Comparison of ENCODE assay signal across 12 mouse cellular contexts in the genomic region with DNA sequence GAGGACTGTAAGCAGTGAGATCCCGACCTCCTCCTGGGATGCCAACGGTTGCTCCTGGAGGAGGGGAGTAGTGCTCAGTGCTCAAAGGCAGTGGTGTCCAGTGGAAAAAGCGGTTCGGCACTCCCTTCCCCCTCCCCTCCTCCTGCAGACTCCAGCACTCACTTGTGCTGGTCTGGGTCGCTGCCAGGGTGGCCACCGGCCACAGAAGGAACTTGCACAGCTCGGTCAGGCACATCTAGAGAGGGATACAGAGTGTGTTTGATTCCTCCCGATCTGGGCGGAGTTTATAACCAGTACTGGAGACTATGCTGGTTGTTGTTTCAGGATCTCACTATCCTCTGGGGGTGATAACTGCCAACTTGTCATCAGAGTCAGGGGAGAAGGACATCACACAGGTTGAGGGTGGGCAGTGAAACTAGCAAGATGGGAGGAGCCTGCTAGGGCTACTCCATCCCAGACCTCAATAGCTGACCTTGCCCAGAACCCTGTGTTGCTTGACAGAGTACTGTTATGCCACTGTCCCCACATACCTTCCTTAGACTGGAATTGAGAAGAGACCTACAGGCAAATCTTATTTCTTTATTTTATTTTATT. TPM values are rescaled to one million over a fixed set of nuclear protein-coding genes. Genes with fewer than 3 reads are reported as not detected.
A peak's percentile ranks its signal among the peaks of the same experiment; 100 is the strongest.
DNase-seq lines count a peak whose midpoint lies in the region; ATAC-seq lines count a peak whose summit lies in the region.
"Had no signal": no experiment of that assay in that cellular context is flagged by ENCODE, and none has a peak within 500 bp of the region (broad histone marks: within the 10 kb centered on the region; RNA-seq: fewer than 3 reads in every experiment).

No protein-coding gene starts in this region.

- DNase-seq in heart, adult 11 months, result peak; percentile 90
- no peak for DNase-seq in heart, postnatal 25 days (ENCODE audit: low spot score)
- no peak for DNase-seq in midbrain, embryonic 10.5 days (ENCODE audit: low spot score)
- DNase-seq in midbrain, embryonic 14.5 days, result no peak
- DNase-seq in embryo, embryonic 9.5 days (ENCODE audit: extremely low spot score), result no peak
- no peak for DNase-seq in layer of hippocampus, adult 9-11 months
- DNase-seq: cerebellum, postnatal 36 days had no signal

- H3K36me3 ChIP-seq in midbrain, embryonic 10.5 days, result no peaks in the 10 kb centered on the region
- no peaks in the 10 kb centered on the region for H3K36me3 ChIP-seq in midbrain, embryonic 14.5 days (ENCODE audit: control insufficient read depth, insufficient read depth, low read length)
- H3K36me3 ChIP-seq in embryonic facial prominence, embryonic 12.5 days, result no peaks in the 10 kb centered on the region
- H3K36me3 ChIP-seq: stomach, embryonic 15.5 days had no signal

- peaks cover 46% of the 10 kb centered on the region for H3K27me3 ChIP-seq in midbrain, embryonic 10.5 days (ENCODE audit: low read depth, poor library complexity, severe bottlenecking)
- peaks cover 28% of the 10 kb centered on the region for H3K27me3 ChIP-seq in midbrain, embryonic 14.5 days (ENCODE audit: control insufficient read depth, insufficient read depth, low read length)
- H3K27me3 ChIP-seq in embryonic facial prominence, embryonic 12.5 days, result peaks cover 39% of the 10 kb centered on the region

- H3K4me2 ChIP-seq in midbrain, embryonic 14.5 days (ENCODE audit: low read length), result no peak overlapping the region
- H3K4me2 ChIP-seq in embryonic facial prominence, embryonic 12.5 days (replicated peaks), result no peak overlapping the region
- H3K4me2 ChIP-seq: stomach, embryonic 15.5 days had no signal

- intact Hi-C loops in heart, postnatal 25 days (cut with DNase I), result no loop called here

- 6% methylated on average over 9 of the region's 9 CpGs for WGBS in midbrain, embryonic 10.5 days
- 10% methylated on average over 9 of the region's 9 CpGs for WGBS in midbrain, embryonic 14.5 days
- WGBS in embryonic facial prominence, embryonic 12.5 days, result 4% methylated on average over 9 of the region's 9 CpGs

- H3K27ac ChIP-seq in midbrain, embryonic 10.5 days (replicated peaks), result no peak overlapping the region
- H3K27ac ChIP-seq in midbrain, embryonic 14.5 days (replicated peaks; ENCODE audit: low read depth, low read length), result no peak overlapping the region
- H3K27ac ChIP-seq in embryonic facial prominence, embryonic 12.5 days, result no peak overlapping the region
- H3K27ac ChIP-seq: stomach, embryonic 15.5 days had no signal

- no peaks in the 10 kb centered on the region for H3K9me3 ChIP-seq in midbrain, embryonic 10.5 days (replicated peaks)
- H3K9me3 ChIP-seq in midbrain, embryonic 14.5 days (ENCODE audit: control insufficient read depth, low read length), result no peaks in the 10 kb centered on the region
- H3K9me3 ChIP-seq in embryonic facial prominence, embryonic 12.5 days, result no peaks in the 10 kb centered on the region
- H3K9me3 ChIP-seq: megakaryocyte, embryonic 14.5 days; stomach, embryonic 15.5 days had no signal

- ATAC-seq in midbrain, embryonic 14.5 days (ENCODE audit: low FRiP score, low TSS enrichment), result no peak
- ATAC-seq in embryonic facial prominence, embryonic 12.5 days (ENCODE audit: insufficient number of reproducible peaks, insufficient read depth, low FRiP score, low TSS enrichment), result no peak
- peak; percentile 30 for ATAC-seq in megakaryocyte progenitor cell, adult 5-6 weeks (replicated peaks; ENCODE audit: poor library complexity)

- no peak overlapping the region for H3K9ac ChIP-seq in midbrain, embryonic 14.5 days (replicated peaks; ENCODE audit: low read length)
- 0 out of 2 replicates have a peak overlapping the region, but pooled peaks have one; percentile 4 for H3K9ac ChIP-seq in embryonic facial prominence, embryonic 12.5 days
- H3K9ac ChIP-seq: stomach, embryonic 15.5 days had no signal

- H3K4me3 ChIP-seq in midbrain, embryonic 10.5 days, result peak overlapping the region; percentile 30
- no peak overlapping the region for H3K4me3 ChIP-seq in midbrain, embryonic 14.5 days (replicated peaks; ENCODE audit: low read depth, low read length)
- no peak overlapping the region for H3K4me3 ChIP-seq in embryonic facial prominence, embryonic 12.5 days
- H3K4me3 ChIP-seq: megakaryocyte, embryonic 14.5 days; stomach, embryonic 15.5 days had no signal

- H3K4me1 ChIP-seq in midbrain, embryonic 10.5 days, result peaks cover 9% of the 10 kb centered on the region; the same call in 1 of the 2 replicates
- H3K4me1 ChIP-seq in midbrain, embryonic 14.5 days (ENCODE audit: control insufficient read depth, insufficient read depth, low read length), result no peaks in the 10 kb centered on the region
- 0 out of 2 replicates have a peak, but pooled peaks cover 2% of the 10 kb centered on the region for H3K4me1 ChIP-seq in embryonic facial prominence, embryonic 12.5 days
- H3K4me1 ChIP-seq: stomach, embryonic 15.5 days had no signal

RNA-seq across cellular contexts. Expression of a gene that starts 32.5 kb away (rescaled TPM):
- total RNA-seq in heart, postnatal 25 days (2021), result 10 to 100 TPM; 35.9 to 36.8 TPM
- 94.2 and 94.9 TPM in 2 replicates for polyA plus RNA-seq in midbrain, embryonic 10.5 days (2016; fragmentation: Nextera tagmentation; extraction: Ambion mirVana)
- 136 and 164 TPM in 2 replicates for polyA plus RNA-seq in midbrain, embryonic 14.5 days (2014; fragmentation: Nextera tagmentation; extraction: Ambion mirVana)
- 98.2 and 106 TPM in 2 replicates for polyA plus RNA-seq in embryonic facial prominence, embryonic 12.5 days (2016; fragmentation: Nextera tagmentation; extraction: Ambion mirVana)
- 48.6 and 56.3 TPM in 2 replicates for total RNA-seq in megakaryocyte progenitor cell, adult 5-6 weeks (2015)
- 25.9 and 50.6 TPM in 2 replicates for total RNA-seq in megakaryocyte progenitor cell, adult 5-6 weeks (2017)

RNA-seq across cellular contexts. Expression of a gene that starts 35.2 kb away (rescaled TPM):
- total RNA-seq in heart, postnatal 25 days (2021), result not detected
- polyA plus RNA-seq in midbrain, embryonic 10.5 days (2016; fragmentation: Nextera tagmentation; extraction: Ambion mirVana), result not detected in 2 replicates
- not detected in 2 replicates for polyA plus RNA-seq in midbrain, embryonic 14.5 days (2014; fragmentation: Nextera tagmentation; extraction: Ambion mirVana)
- polyA plus RNA-seq in embryonic facial prominence, embryonic 12.5 days (2016; fragmentation: Nextera tagmentation; extraction: Ambion mirVana), result not detected in 2 replicates
- total RNA-seq in megakaryocyte progenitor cell, adult 5-6 weeks (2015), result not detected in 2 replicates
- total RNA-seq in megakaryocyte progenitor cell, adult 5-6 weeks (2017), result not detected in 2 replicates
- total RNA-seq: left cerebral cortex, postnatal 14 days had no signal

RNA-seq across cellular contexts. Expression of a gene that starts 46.7 kb away (rescaled TPM):
- 1 to 10 TPM; 5.7 to 7.0 TPM for total RNA-seq in heart, postnatal 25 days (2021)
- 21.2 and 23.2 TPM in 2 replicates for polyA plus RNA-seq in midbrain, embryonic 10.5 days (2016; fragmentation: Nextera tagmentation; extraction: Ambion mirVana)
- 18.3 and 21.7 TPM in 2 replicates for polyA plus RNA-seq in midbrain, embryonic 14.5 days (2014; fragmentation: Nextera tagmentation; extraction: Ambion mirVana)
- polyA plus RNA-seq in embryonic facial prominence, embryonic 12.5 days (2016; fragmentation: Nextera tagmentation; extraction: Ambion mirVana), result 25.2 and 27.2 TPM in 2 replicates
- 13.2 and 14.1 TPM in 2 replicates for total RNA-seq in megakaryocyte progenitor cell, adult 5-6 weeks (2015)
- 15.3 and 16.3 TPM in 2 replicates for total RNA-seq in megakaryocyte progenitor cell, adult 5-6 weeks (2017)

RNA-seq across cellular contexts. Expression of a gene that starts 57.0 kb away (rescaled TPM):
- total RNA-seq in heart, postnatal 25 days (2021), result not detected
- 0.22 TPM in 1 of 2 replicates, not detected in the other for polyA plus RNA-seq in midbrain, embryonic 10.5 days (2016; fragmentation: Nextera tagmentation; extraction: Ambion mirVana)
- polyA plus RNA-seq in midbrain, embryonic 14.5 days (2014; fragmentation: Nextera tagmentation; extraction: Ambion mirVana), result not detected in 2 replicates
- not detected in 2 replicates for polyA plus RNA-seq in embryonic facial prominence, embryonic 12.5 days (2016; fragmentation: Nextera tagmentation; extraction: Ambion mirVana)
- not detected in 2 replicates for total RNA-seq in megakaryocyte progenitor cell, adult 5-6 weeks (2015)
- total RNA-seq in megakaryocyte progenitor cell, adult 5-6 weeks (2017), result not detected in 2 replicates
- total RNA-seq: left cerebral cortex, postnatal 14 days had no signal
